Mouse (Mus musculus): ENCODE measurements around the gene Ston2. TPM values are rescaled to one million over a fixed set of nuclear protein-coding genes. Genes with fewer than 3 reads are reported as not detected.

The Ston2 gene
- polyA plus RNA-seq, 1 experiment from 2014 or later: 14.2 TPM

DNA sequence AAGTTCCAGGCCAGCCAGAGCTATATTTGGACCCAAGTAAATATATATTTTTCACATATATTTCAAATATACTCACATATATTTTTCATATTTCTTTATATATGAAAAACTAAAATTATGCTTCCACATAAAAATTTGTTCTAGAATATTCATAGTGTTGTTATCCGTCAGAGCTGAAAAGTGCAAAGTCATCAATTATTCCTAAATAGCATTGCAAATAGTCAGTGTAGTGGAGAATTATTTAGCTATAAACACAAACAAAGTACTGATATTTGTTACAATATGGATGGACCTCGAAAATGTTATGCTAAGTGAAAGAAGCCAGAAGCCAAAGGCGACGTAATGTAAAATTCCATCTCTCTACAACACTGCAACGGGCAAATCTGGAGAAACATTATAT, 6.8 kb downstream of the Ston2 start:
- no peaks in the 10 kb centered on the region for H3K36me3 ChIP-seq (replicated peaks)
- no peak for ATAC-seq (ENCODE audit: low FRiP score)
- WGBS: 92% methylated on average over 5 of the region's 5 CpGs

DNA sequence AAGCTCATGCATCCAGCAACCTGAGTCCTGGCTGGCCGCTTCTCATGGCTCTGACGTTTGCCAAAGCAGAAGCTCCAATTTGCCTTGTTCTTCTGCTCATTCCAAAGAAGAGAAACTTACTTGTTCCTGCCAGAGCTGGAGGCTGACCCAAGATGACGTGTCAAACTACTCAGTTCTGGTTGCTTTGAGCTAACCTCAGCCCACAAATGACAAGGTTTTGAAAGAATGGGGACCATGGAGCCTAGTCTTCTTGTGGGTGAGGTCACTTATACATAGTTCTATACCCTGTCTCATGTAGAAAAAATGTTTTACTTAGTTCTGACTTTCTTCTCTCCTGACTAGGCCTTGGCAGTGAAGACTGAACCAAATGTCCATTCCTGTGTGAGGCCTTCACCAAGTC, 7.7 kb downstream of the Ston2 start:
- no peak overlapping the region for H3K4me2 ChIP-seq
- H3K9me3 ChIP-seq: no peaks in the 10 kb centered on the region
- H3K36me3 ChIP-seq (replicated peaks): no peaks in the 10 kb centered on the region
- no peak overlapping the region for H3K27ac ChIP-seq
- WGBS: 88% methylated on average over 3 of the region's 3 CpGs
- peaks cover 17% of the 10 kb centered on the region for H3K4me1 ChIP-seq
- 0 out of 2 replicates have a peak, but pooled peaks cover 5% of the 10 kb centered on the region for H3K27me3 ChIP-seq
- no peak overlapping the region for H3K4me3 ChIP-seq (replicated peaks)
- H3K9ac ChIP-seq: no peak overlapping the region
- ATAC-seq (ENCODE audit: low FRiP score): no peak

More for the DNA sequence above, 6.8 kb downstream of the Ston2 start:
- no peak overlapping the region for H3K4me2 ChIP-seq
- H3K9ac ChIP-seq: no peak overlapping the region
- peaks cover 17% of the 10 kb centered on the region for H3K4me1 ChIP-seq
- H3K4me3 ChIP-seq (replicated peaks): no peak overlapping the region
- H3K9me3 ChIP-seq: no peaks in the 10 kb centered on the region
- 0 out of 2 replicates have a peak, but pooled peaks cover 5% of the 10 kb centered on the region for H3K27me3 ChIP-seq
- no peak overlapping the region for H3K27ac ChIP-seq

- Histone ChIP-seq H3K9me3 (no peaks in the 10 kb centered on the region), H3K9ac (peak overlapping the region; percentile 68), H3K27ac (peak overlapping the region; percentile 54; the same call in 1 of the 2 replicates), H3K4me3 (replicated peaks) (peak overlapping the region; percentile 74), H3K4me2 (peak overlapping the region; percentile 95), H3K27me3 (0 out of 2 replicates have a peak, but pooled peaks cover 5% of the 10 kb centered on the region), H3K4me1 (peaks cover 20% of the 10 kb centered on the region), H3K36me3 (replicated peaks) (no peaks in the 10 kb centered on the region)
- under 1% methylated on average over 35 of the region's 35 CpGs for WGBS
- peak; percentile 97 for ATAC-seq (ENCODE audit: low FRiP score)
Observed at GRCm38 (mm10) chr12:91779004-91779365, 9.2 kb downstream of the Ston2 start.

- under 1% methylated on average over 40 of the region's 51 CpGs for WGBS
- H3K27ac ChIP-seq: peak overlapping the region; percentile 54; the same call in 1 of the 2 replicates
- no peaks in the 10 kb centered on the region for H3K36me3 ChIP-seq (replicated peaks)
Observed at GRCm38 (mm10) chr12:91778211-91779003, 9.8 kb downstream of the Ston2 start.

DNA sequence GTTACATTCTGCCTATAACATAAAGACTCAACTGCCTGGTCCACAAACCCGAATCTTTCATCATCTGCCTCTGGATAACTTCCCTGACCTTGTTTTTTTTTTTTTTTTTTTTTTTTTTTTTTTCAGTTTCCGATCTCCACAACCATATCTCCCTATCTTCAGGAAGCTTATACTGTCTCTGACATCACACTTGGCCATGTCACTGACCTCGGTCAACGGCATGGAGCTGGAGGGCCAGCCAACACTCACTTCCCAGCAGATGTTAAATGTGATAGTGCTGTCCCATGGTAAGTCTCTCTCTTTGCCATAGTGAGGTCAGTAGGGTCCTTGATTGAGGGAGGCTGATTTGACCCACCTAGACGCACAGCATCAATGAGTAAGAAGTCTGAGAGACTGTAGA, 11.8 kb downstream of the Ston2 start:
- whole genome bisulfite sequencing: 90% methylated on average over 5 of the region's 5 CpGs
- Histone ChIP-seq H3K9ac (no peak overlapping the region), H3K27me3 (0 out of 2 replicates have a peak, but pooled peaks cover 5% of the 10 kb centered on the region), H3K9me3 (no peaks in the 10 kb centered on the region), H3K36me3 (replicated peaks) (no peaks in the 10 kb centered on the region), H3K27ac (no peak overlapping the region), H3K4me1 (peaks cover 20% of the 10 kb centered on the region), H3K4me2 (no peak overlapping the region), H3K4me3 (replicated peaks) (no peak overlapping the region)
- no peak for ATAC-seq (ENCODE audit: low FRiP score)

More at GRCm38 (mm10) chr12:91778211-91779003, 9.8 kb downstream of the Ston2 start:
- no peaks in the 10 kb centered on the region for H3K9me3 ChIP-seq
- 0 out of 2 replicates have a peak, but pooled peaks cover 5% of the 10 kb centered on the region for H3K27me3 ChIP-seq
- peak overlapping the region; percentile 68 for H3K9ac ChIP-seq
- H3K4me2 ChIP-seq: peak overlapping the region; percentile 95
- ATAC-seq (ENCODE audit: low FRiP score): peak; percentile 85
- peak overlapping the region; percentile 74 for H3K4me3 ChIP-seq (replicated peaks)
- H3K4me1 ChIP-seq: peaks cover 20% of the 10 kb centered on the region

DNA sequence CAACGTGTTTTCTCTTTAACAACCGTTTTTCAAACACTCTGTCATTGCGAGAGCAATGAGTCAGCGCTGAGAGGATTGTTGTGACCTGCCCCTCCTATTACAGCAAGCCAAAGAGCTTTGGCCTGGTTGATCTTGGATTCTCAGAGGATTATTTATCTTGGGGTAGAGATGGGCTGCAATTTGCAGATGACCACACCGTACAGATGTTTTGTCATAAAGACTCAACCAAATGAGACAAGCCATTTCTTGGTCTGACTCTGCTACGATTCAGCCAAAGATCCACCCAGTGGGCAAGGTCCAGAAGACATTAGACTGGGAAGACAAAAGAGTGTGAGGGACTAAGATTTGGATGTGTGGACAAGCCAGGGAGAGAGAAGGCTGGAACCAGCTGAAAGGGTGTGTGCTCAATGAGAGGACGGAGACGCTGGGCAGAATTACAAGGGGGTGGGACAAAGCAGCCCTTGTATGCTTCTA, 13.3 kb downstream of the Ston2 start:
- H3K27me3 ChIP-seq: 0 out of 2 replicates have a peak, but pooled peaks cover 5% of the 10 kb centered on the region
- H3K36me3 ChIP-seq (replicated peaks): no peaks in the 10 kb centered on the region
- no peak for ATAC-seq (ENCODE audit: low FRiP score)
- H3K27ac ChIP-seq: no peak overlapping the region
- no peak overlapping the region for H3K9ac ChIP-seq
- peaks cover 20% of the 10 kb centered on the region for H3K4me1 ChIP-seq
- H3K4me3 ChIP-seq (replicated peaks): no peak overlapping the region
- H3K4me2 ChIP-seq: no peak overlapping the region
- no peaks in the 10 kb centered on the region for H3K9me3 ChIP-seq
- WGBS: 81% methylated on average over 8 of the region's 8 CpGs

- H3K36me3 ChIP-seq (replicated peaks): no peaks in the 10 kb centered on the region
- H3K27ac ChIP-seq: no peak overlapping the region
- ATAC-seq (ENCODE audit: low FRiP score): no peak
- 71% methylated on average over 2 of the region's 2 CpGs for WGBS
- H3K27me3 ChIP-seq: no peaks in the 10 kb centered on the region
- H3K4me3 ChIP-seq (replicated peaks): no peak overlapping the region
- no peaks in the 10 kb centered on the region for H3K9me3 ChIP-seq
- no peak overlapping the region for H3K4me2 ChIP-seq
- H3K9ac ChIP-seq: no peak overlapping the region
- peaks cover 27% of the 10 kb centered on the region for H3K4me1 ChIP-seq
Observed at GRCm38 (mm10) chr12:91768871-91769270, 19.3 kb downstream of the Ston2 start.

GRCm38 (mm10) chr12:91768176-91768575, 20.0 kb downstream of the Ston2 start:
- no peaks in the 10 kb centered on the region for H3K36me3 ChIP-seq (replicated peaks)
- ATAC-seq (ENCODE audit: low FRiP score): no peak
- no peak overlapping the region for H3K4me2 ChIP-seq
- peaks cover 27% of the 10 kb centered on the region for H3K4me1 ChIP-seq
- H3K9ac ChIP-seq: no peak overlapping the region
- no peak overlapping the region for H3K4me3 ChIP-seq (replicated peaks)
- H3K27me3 ChIP-seq: no peaks in the 10 kb centered on the region
- WGBS: 90% methylated on average over 6 of the region's 6 CpGs
- H3K9me3 ChIP-seq: no peaks in the 10 kb centered on the region
- no peak overlapping the region for H3K27ac ChIP-seq

DNA sequence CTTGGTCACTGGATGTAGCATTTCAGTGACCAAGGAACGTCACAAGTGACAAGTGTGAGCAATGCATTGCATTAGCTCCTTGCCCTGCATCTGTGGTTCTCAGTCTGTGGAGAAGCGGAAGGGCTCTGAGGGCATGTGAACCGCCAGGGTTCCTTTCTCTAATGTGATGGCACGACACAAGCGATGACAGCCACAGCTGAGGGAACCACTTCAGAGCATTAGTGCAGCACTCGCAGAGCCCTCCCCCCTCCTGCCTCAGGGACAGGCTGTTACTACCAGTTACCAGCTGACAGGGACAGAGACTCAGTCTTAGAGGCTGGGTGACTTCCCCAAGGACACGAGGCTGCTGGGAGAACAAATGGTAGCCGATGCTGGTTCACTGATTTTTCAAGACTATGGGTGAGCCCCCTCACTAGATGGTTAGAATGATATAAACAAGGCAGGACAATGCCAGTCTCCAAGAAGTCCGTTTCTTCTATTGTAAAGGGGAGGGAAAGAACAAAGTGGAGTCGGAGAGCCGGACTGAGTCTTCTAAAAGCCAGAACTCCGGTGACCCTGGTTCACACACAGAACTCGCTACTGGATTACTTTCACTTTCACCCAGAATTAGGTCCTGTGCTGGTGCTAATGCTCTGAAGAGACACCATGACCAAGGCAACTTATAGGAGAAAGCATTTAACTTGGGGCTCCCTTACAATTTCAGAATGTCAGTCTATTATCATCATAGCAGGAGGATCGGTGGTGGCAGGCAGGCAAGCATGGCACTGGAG, 21.7 kb downstream of the Ston2 start:
- no peak overlapping the region for H3K27ac ChIP-seq
- 48% methylated on average over 14 of the region's 14 CpGs for WGBS
- no peaks in the 10 kb centered on the region for H3K36me3 ChIP-seq (replicated peaks)
- H3K27me3 ChIP-seq: no peaks in the 10 kb centered on the region
- H3K4me3 ChIP-seq (replicated peaks): no peak overlapping the region
- no peaks in the 10 kb centered on the region for H3K9me3 ChIP-seq
- peaks cover 27% of the 10 kb centered on the region for H3K4me1 ChIP-seq
- no peak overlapping the region for H3K9ac ChIP-seq
- ATAC-seq (ENCODE audit: low FRiP score): peak; percentile 86
- H3K4me2 ChIP-seq: peak overlapping the region; percentile 30; the same call in 1 of the 2 replicates

DNA sequence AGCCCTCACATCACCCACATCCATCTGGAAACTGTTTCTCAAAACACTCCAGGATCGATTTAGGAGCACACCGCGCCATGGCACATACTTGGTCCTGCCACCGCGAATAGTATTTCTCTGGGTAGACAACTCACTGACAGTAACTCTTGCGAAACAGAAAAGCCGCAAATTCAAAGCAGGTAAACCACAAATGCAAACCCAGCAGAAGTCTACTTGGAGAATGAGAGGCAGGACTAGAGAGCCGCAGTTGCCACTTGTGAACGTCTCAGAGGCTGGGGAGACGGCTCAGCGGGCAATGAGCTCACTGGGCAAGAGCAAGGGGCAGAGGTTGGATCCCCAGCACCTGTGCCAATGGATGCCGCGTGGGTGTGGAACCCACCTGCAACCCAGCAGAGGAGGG, 22.7 kb downstream of the Ston2 start:
- Histone ChIP-seq H3K27me3 (no peaks in the 10 kb centered on the region), H3K9me3 (no peaks in the 10 kb centered on the region), H3K36me3 (replicated peaks) (no peaks in the 10 kb centered on the region), H3K4me2 (no peak overlapping the region), H3K4me1 (peaks cover 27% of the 10 kb centered on the region), H3K4me3 (replicated peaks) (no peak overlapping the region), H3K9ac (no peak overlapping the region), H3K27ac (no peak overlapping the region)
- no peak for ATAC-seq (ENCODE audit: low FRiP score)
- 75% methylated on average over 13 of the region's 13 CpGs for WGBS

DNA sequence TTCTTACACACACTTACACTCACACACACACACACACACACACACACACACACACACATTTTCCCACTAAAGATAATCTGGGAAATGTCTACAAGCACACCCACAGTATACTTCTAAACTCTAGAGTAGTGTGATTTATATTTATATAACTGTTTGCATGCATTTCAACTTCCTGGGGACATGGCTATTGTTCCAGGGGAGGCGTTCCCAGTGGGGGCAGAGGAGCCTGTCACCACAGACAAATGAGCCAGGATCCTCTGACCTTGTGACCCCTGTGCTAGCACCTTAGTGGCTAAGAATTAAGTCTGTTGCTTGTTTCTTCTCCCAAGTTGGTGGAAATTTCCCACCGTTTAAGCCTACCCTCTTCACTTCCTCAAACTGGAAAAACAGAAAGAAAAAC, 23.1 kb downstream of the Ston2 start:
- Histone ChIP-seq H3K4me2 (no peak overlapping the region), H3K27me3 (no peaks in the 10 kb centered on the region), H3K36me3 (replicated peaks) (no peaks in the 10 kb centered on the region), H3K9ac (no peak overlapping the region), H3K27ac (no peak overlapping the region), H3K4me1 (peaks cover 27% of the 10 kb centered on the region), H3K9me3 (no peaks in the 10 kb centered on the region), H3K4me3 (replicated peaks) (no peak overlapping the region)
- 9% methylated on average over 2 of the region's 2 CpGs for WGBS
- ATAC-seq (ENCODE audit: low FRiP score): no peak

- no peak for ATAC-seq (ENCODE audit: low FRiP score)
- H3K4me1 ChIP-seq: peaks cover 27% of the 10 kb centered on the region
- H3K27ac ChIP-seq: no peak overlapping the region
Observed at GRCm38 (mm10) chr12:91764471-91764870, 23.7 kb downstream of the Ston2 start.

More at GRCm38 (mm10) chr12:91764471-91764870, 23.7 kb downstream of the Ston2 start:
- Histone ChIP-seq H3K9me3 (no peaks in the 10 kb centered on the region), H3K9ac (no peak overlapping the region), H3K4me2 (no peak overlapping the region), H3K27me3 (no peaks in the 10 kb centered on the region), H3K4me3 (replicated peaks) (no peak overlapping the region), H3K36me3 (replicated peaks) (no peaks in the 10 kb centered on the region)
- 70% methylated on average over 2 of the region's 2 CpGs for WGBS
